27 mouse cellular contexts compared by ENCODE assay signal in genomic region chr3:68848323-68848722, GRCm38 (mm10). TPM values are rescaled to one million over a fixed set of nuclear protein-coding genes. Genes with fewer than 3 reads are reported as not detected.
DNase-seq lines count a peak whose midpoint lies in the region; ATAC-seq and TF ChIP-seq lines count a peak whose summit lies in the region.
"Had no signal": no experiment of that assay in that cellular context is flagged by ENCODE, and none has a peak within 500 bp of the region (broad histone marks: within the 10 kb centered on the region; RNA-seq: fewer than 3 reads in every experiment).

No protein-coding gene starts in this region.

- H3K9ac ChIP-seq in forebrain, embryonic 13.5 days: no peak overlapping the region
- H3K9ac ChIP-seq in forebrain, embryonic 12.5 days: no peak overlapping the region
- H3K9ac ChIP-seq: embryonic facial prominence, embryonic 12.5 days; embryonic facial prominence, embryonic 15.5 days; hindbrain, embryonic 13.5 days; intestine, embryonic 15.5 days had no signal

- TF ChIP-seq CTCF in brain, embryonic 14.5 days (IDR thresholded peaks at IDR 0.05; ENCODE audit: borderline replicate concordance, extremely low read depth, insufficient read depth, insufficient read length): no peak

- intact Hi-C loops in heart, postnatal 10 days (cut with DNase I): no loop called here
- intact Hi-C loops in left cerebral cortex, postnatal 10 days (cut with DNase I): no loop called here

- no peaks in the 10 kb centered on the region for H3K4me1 ChIP-seq in forebrain, embryonic 13.5 days
- no peaks in the 10 kb centered on the region for H3K4me1 ChIP-seq in forebrain, embryonic 12.5 days
- H3K4me1 ChIP-seq: embryonic facial prominence, embryonic 12.5 days; embryonic facial prominence, embryonic 15.5 days; hindbrain, embryonic 10.5 days; hindbrain, embryonic 13.5 days; intestine, embryonic 15.5 days had no signal

- peak; percentile 15 for DNase-seq in heart, adult 11 months
- no peak for DNase-seq in heart, postnatal 10 days
- peak; percentile 44 for DNase-seq in brain, embryonic 14.5 days (ENCODE audit: low read depth)
- DNase-seq in retina, embryonic 14.5 days (ENCODE audit: low spot score): peak; percentile 53
- DNase-seq in left cerebral cortex, postnatal 10 days (ENCODE audit: extremely low spot score in 1 of 2, low spot score in 2 of 2): no peak
- DNase-seq in embryo, embryonic 9.5 days (ENCODE audit: extremely low spot score): no peak
- DNase-seq: adrenal gland, postnatal 10 days; cerebellum, adult 18-20 months; cerebellum, adult 9-10 months; cerebellum, postnatal 14 days; gastrocnemius, postnatal 10 days; gastrocnemius, postnatal 36 days; heart, postnatal 36 days; kidney, adult 11 months had no signal

- H3K27ac ChIP-seq in forebrain, embryonic 13.5 days: no peak overlapping the region
- no peak overlapping the region for H3K27ac ChIP-seq in forebrain, embryonic 12.5 days
- H3K27ac ChIP-seq: embryonic facial prominence, embryonic 12.5 days; embryonic facial prominence, embryonic 15.5 days; hindbrain, embryonic 10.5 days; hindbrain, embryonic 13.5 days; intestine, embryonic 15.5 days had no signal

- no peak overlapping the region for H3K4me2 ChIP-seq in forebrain, embryonic 13.5 days
- no peak overlapping the region for H3K4me2 ChIP-seq in forebrain, embryonic 12.5 days
- H3K4me2 ChIP-seq: embryonic facial prominence, embryonic 12.5 days; embryonic facial prominence, embryonic 15.5 days; heart, embryonic 11.5 days; hindbrain, embryonic 13.5 days; intestine, embryonic 15.5 days had no signal

- H3K36me3 ChIP-seq in forebrain, embryonic 13.5 days (ENCODE audit: poor library complexity, severe bottlenecking): no peaks in the 10 kb centered on the region
- no peaks in the 10 kb centered on the region for H3K36me3 ChIP-seq in forebrain, embryonic 12.5 days (replicated peaks)
- H3K36me3 ChIP-seq: embryonic facial prominence, embryonic 12.5 days; embryonic facial prominence, embryonic 15.5 days; hindbrain, embryonic 10.5 days; hindbrain, embryonic 13.5 days; intestine, embryonic 15.5 days had no signal

- no peaks in the 10 kb centered on the region for H3K27me3 ChIP-seq in forebrain, embryonic 13.5 days
- no peaks in the 10 kb centered on the region for H3K27me3 ChIP-seq in forebrain, embryonic 12.5 days
- H3K27me3 ChIP-seq: embryonic facial prominence, embryonic 12.5 days; embryonic facial prominence, embryonic 15.5 days; hindbrain, embryonic 13.5 days; intestine, embryonic 15.5 days had no signal

- ATAC-seq in forebrain, embryonic 13.5 days: 0 out of 2 replicates have a peak, but pooled peaks have one; percentile 48
- no peak for ATAC-seq in forebrain, embryonic 12.5 days (ENCODE audit: low FRiP score)
- ATAC-seq: hindbrain, embryonic 16.5 days; intestine, embryonic 15.5 days; Patski had no signal

- H3K4me3 ChIP-seq in forebrain, embryonic 13.5 days: no peak overlapping the region
- H3K4me3 ChIP-seq in forebrain, embryonic 12.5 days (replicated peaks): no peak overlapping the region
- H3K4me3 ChIP-seq: embryonic facial prominence, embryonic 12.5 days; embryonic facial prominence, embryonic 15.5 days; hindbrain, embryonic 10.5 days; hindbrain, embryonic 13.5 days; intestine, embryonic 15.5 days had no signal

- no peak for TF ChIP-seq POLR2A in brain, embryonic 14.5 days (IDR thresholded peaks at IDR 0.05; ENCODE audit: borderline replicate concordance, extremely low read depth, insufficient read depth, insufficient read length, poor library complexity, severe bottlenecking)

- no peaks in the 10 kb centered on the region for H3K9me3 ChIP-seq in forebrain, embryonic 13.5 days (replicated peaks)
- no peaks in the 10 kb centered on the region for H3K9me3 ChIP-seq in forebrain, embryonic 12.5 days
- H3K9me3 ChIP-seq: embryonic facial prominence, embryonic 12.5 days; embryonic facial prominence, embryonic 15.5 days; hindbrain, embryonic 10.5 days; hindbrain, embryonic 13.5 days; intestine, embryonic 15.5 days had no signal

- whole genome bisulfite sequencing in forebrain, embryonic 13.5 days: 55% methylated on average over 3 of the region's 3 CpGs
- 64% methylated on average over 3 of the region's 3 CpGs for WGBS in forebrain, embryonic 12.5 days

RNA-seq across cellular contexts. Expression of gene 1110032F04Rik, which starts 21.1 kb away (rescaled TPM):
- polyA plus RNA-seq in forebrain, embryonic 13.5 days (2015; fragmentation: Nextera tagmentation; extraction: Ambion mirVana): 2.2 and 2.6 TPM in 2 replicates
- 1.5 and 2.0 TPM in 2 replicates for polyA plus RNA-seq in forebrain, embryonic 12.5 days (2016; fragmentation: Nextera tagmentation; extraction: Ambion mirVana)
- 1 to 10 TPM; 1.3 to 2.2 TPM for total RNA-seq in heart, postnatal 10 days (2021)
- polyA plus RNA-seq in brain, embryonic 14.5 days (2012; rRNA removed): 4.9 and 5.4 TPM in 2 replicates
- total RNA-seq in left cerebral cortex, postnatal 10 days (2021): 10 to 100 TPM; 11.2 to 11.4 TPM
- total RNA-seq: adrenal gland, adult 18-20 months; gastrocnemius, adult 18-20 months; gastrocnemius, postnatal 36 days; granulocyte monocyte progenitor cell, adult 5-6 weeks had no signal
- polyA plus RNA-seq: Patski had no signal

Comparison
In these comparisons a context has a peak if more than half of its experiments do, and no peak if none do; other contexts are left out.
1. DNase-seq: peak in heart, adult 11 months (single experiment), brain, embryonic 14.5 days (single experiment) and retina, embryonic 14.5 days (single experiment); none in heart, postnatal 10 days (0 of 2), left cerebral cortex, postnatal 10 days (0 of 2) and embryo, embryonic 9.5 days (single experiment).